Mouse (Mus musculus): ENCODE results near the gene Pdss2. TPM values are rescaled to one million over a fixed set of nuclear protein-coding genes. Genes with fewer than 3 reads are reported as not detected.

The Pdss2 gene
- 31.9 TPM for polyA plus RNA-seq (2014; fragmentation: Illumina TruSeq; extraction: RNeasy Lipid Tissue Mini Kit (QIAGEN cat#74804); ENCODE audit: low replicate concordance)

DNA sequence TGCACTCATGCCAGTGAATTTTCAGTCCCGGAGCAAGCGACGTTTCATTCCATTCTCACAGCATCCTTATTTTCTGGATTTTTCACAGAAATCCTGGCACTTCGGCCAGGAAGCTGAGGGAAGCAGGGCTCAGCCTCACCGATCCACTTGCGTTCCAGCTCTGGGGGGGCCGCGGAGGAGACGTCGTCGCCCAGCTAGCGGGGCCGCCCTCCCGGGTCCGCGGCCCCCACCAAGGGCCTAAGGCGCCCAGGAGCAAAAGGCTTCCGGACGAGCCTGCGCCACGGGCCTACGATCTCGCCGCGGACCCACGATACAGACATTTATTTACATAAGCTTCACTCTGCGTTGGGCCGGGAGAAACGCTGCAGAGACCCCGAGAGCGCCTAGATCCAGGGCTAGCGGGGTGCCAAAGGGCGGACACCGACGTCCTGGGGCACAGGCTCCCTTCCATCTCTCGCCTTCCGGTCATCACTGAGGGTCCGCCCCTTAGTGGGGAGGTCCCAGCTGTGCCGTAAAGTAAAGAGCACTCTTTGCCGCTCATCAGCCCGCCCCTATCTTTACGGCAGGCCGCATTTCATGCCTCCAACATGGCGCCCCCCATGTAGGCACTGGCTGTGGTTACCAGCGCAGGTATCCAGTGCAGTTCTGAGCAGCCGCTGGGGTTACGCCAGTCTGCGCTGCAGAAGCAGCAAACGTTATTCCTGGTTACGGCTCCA lies at the start of gene Pdss2:
Gene Pdss2, plus strand, starts transcription at position 577 of the 716 bp plus-strand sequence.

DNA sequence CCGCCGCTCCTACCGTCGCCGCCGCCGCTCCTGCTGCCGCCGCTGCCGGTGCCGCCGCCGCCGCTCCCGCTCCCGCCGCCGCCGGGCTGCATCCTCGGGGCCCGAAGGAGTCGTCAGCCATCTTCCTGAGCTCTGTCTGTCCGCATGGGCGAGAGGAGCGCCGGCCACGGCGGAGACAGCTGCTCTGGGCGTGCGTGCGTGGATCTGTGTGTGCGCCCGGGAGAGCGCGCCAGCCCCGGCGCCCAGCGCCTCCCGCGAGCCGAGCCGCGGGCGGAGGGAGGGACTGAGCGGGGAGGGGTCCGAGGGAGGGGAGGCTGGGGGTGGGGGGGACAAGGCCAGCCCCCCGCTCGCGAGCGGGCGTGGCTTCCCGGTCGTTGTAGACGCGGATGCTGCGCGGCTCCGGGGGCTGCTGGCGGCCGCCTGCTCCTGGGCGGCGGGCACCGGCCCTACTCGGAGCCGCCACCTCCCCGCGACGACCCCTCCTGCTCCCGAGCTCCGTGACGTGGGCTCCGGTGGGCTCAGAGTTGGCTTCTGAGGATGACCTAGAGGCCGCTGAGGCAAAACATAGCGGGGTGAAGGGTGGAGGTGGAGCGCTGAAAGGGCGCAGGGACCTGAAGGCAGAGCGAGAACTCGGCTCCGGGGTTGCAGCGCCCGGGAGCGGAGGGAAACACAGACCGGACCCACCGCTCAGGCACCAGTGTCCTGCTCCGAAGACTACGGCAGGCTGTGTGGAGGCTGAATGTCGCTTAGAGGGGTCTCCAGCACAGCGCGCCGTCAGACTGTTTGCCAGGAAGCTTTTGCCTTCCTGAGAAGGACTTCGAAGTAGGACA lies 46.7 kb upstream of the Pdss2 start, which contains the start of the genes Sobp and 9030612E09Rik:
Gene Sobp, minus strand, starts transcription at position 205 of the 830 bp plus-strand sequence.
Gene 9030612E09Rik, plus strand, starts transcription at position 379 of the 830 bp plus-strand sequence.

DNA sequence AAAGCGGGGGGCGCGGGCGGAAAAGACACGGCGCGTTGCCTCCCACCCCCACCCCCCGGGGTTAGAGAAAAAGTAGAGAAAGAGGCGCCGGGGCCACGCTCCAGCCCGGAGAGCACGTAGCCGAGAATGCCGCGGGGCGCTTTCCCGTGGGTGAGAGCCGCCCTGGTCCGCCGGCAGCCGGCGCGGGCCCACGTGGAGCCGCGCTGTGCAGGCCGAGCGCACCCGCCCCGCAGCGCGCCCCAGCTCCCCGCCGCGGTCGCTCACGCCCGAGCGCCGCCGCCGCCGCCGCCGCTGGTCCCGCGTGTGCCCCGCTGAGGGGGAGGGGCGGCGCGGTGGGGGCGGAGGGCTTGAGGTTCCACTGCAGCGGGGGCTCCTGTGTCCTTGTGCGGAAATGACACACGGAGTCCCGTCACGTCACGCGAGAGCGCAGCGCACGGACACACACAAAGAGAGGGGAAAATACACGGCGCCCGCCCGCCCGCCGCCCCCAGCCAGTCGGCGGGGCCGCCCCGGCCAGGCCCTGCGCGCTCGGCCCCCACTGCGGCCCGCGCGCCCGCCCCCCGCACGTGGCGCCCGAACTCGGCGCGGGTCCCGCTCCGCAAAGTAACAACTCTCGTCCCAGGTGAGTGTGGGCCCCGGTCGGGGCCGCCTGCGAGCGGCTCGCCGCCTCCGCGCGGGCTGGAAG lies 257.6 kb downstream of the Pdss2 start, which contains the start of gene Bend3:
Gene Bend3, plus strand, starts transcription at position 81 of the 685 bp plus-strand sequence.

Other genes starting within 250 kb of the Pdss2 start
- gene Sobp, start 47.0 kb upstream of the Pdss2 start, polyA plus RNA-seq (2014; fragmentation: Illumina TruSeq; extraction: RNeasy Lipid Tissue Mini Kit (QIAGEN cat#74804); ENCODE audit: low replicate concordance) = 0.89 TPM
- gene 9030612E09Rik, start 46.8 kb upstream of the Pdss2 start, polyA plus RNA-seq (2014; fragmentation: Illumina TruSeq; extraction: RNeasy Lipid Tissue Mini Kit (QIAGEN cat#74804); ENCODE audit: low replicate concordance) = not detected